Mouse (Mus musculus): ENCODE results near the gene Slc7a12. TPM values are rescaled to one million over a fixed set of nuclear protein-coding genes. Genes with fewer than 3 reads are reported as not detected.

The Slc7a12 gene
- not detected in 2 replicates for polyA plus RNA-seq (2015; fragmentation: Nextera tagmentation; extraction: Ambion mirVana)

- H3K27me3 ChIP-seq = no peaks in the 10 kb centered on the region
- no peaks in the 10 kb centered on the region for H3K9me3 ChIP-seq
- H3K36me3 ChIP-seq = no peaks in the 10 kb centered on the region
- no peak within 1 kb of the TSS for H3K9ac ChIP-seq
- no peak within 1 kb of the TSS for H3K4me2 ChIP-seq
- no peak within 1 kb of the TSS for H3K27ac ChIP-seq (replicated peaks)
- H3K4me3 ChIP-seq = no peak within 1 kb of the TSS
- ATAC-seq (ENCODE audit: low FRiP score, low read depth) = no peak
- no peaks in the 10 kb centered on the region for H3K4me1 ChIP-seq (replicated peaks)
Observed at GRCm38 (mm10) chr3:14480397-14480796, at the start of gene Slc7a12. Gene Slc7a12 (plus strand): TSS chr3:14480697.

GRCm38 (mm10) chr3:14432381-14432780 lies 48.1 kb upstream of the Slc7a12 start:
- WGBS = 96% methylated on average over 1 of the region's 1 CpGs
- Histone ChIP-seq H3K27me3 (no peaks in the 10 kb centered on the region), H3K9ac (no peak overlapping the region), H3K4me2 (no peak overlapping the region), H3K4me3 (no peak overlapping the region), H3K36me3 (no peaks in the 10 kb centered on the region), H3K4me1 (replicated peaks) (no peaks in the 10 kb centered on the region), H3K9me3 (no peaks in the 10 kb centered on the region), H3K27ac (replicated peaks) (no peak overlapping the region)
- no peak for ATAC-seq (ENCODE audit: low FRiP score, low read depth)

- H3K27me3 ChIP-seq = no peaks in the 10 kb centered on the region
- H3K27ac ChIP-seq (replicated peaks) = no peak overlapping the region
- no peaks in the 10 kb centered on the region for H3K36me3 ChIP-seq
- H3K9me3 ChIP-seq = no peaks in the 10 kb centered on the region
- H3K4me2 ChIP-seq = no peak overlapping the region
- 88% methylated on average over 4 of the region's 4 CpGs for WGBS
- no peak overlapping the region for H3K4me3 ChIP-seq
- no peak for ATAC-seq (ENCODE audit: low FRiP score, low read depth)
- H3K9ac ChIP-seq = no peak overlapping the region
- H3K4me1 ChIP-seq (replicated peaks) = no peaks in the 10 kb centered on the region
Observed at GRCm38 (mm10) chr3:14446015-14446414, 34.5 kb upstream of the Slc7a12 start.

DNA sequence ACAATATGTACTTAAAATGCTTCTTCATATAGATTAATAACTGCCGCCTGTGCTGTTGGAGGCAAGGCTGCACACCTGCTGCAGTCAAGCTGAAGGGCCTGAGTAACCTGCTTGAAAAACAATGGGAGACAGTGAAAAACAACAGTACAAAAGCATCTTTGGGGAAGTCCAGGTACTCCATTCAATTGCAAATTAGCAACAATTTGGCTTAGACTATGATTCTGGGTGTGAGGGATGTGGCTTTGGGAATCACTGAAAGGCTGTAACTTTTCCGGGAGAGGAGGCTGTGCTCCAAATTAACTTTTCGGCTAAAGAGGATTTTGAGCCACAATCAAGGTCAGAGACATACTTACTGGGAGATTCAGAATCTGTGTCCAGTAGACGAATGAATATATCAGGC lies 33.8 kb upstream of the Slc7a12 start:
- Histone ChIP-seq H3K4me2 (no peak overlapping the region), H3K9ac (no peak overlapping the region), H3K4me3 (no peak overlapping the region), H3K9me3 (no peaks in the 10 kb centered on the region), H3K4me1 (replicated peaks) (no peaks in the 10 kb centered on the region), H3K27me3 (no peaks in the 10 kb centered on the region), H3K36me3 (no peaks in the 10 kb centered on the region), H3K27ac (replicated peaks) (no peak overlapping the region)
- no peak for ATAC-seq (ENCODE audit: low FRiP score, low read depth)
- WGBS = 91% methylated on average over 4 of the region's 4 CpGs

Other genes starting within 250 kb of the Slc7a12 start
- gene 1810022K09Rik, start 130.6 kb downstream of the Slc7a12 start, polyA plus RNA-seq (2015; fragmentation: Nextera tagmentation; extraction: Ambion mirVana) = 325 and 375 TPM in 2 replicates
- 1.9 and 2.3 TPM in 2 replicates for gene Car13, start 161.0 kb downstream of the Slc7a12 start, polyA plus RNA-seq (2015; fragmentation: Nextera tagmentation; extraction: Ambion mirVana)

Data from hindbrain, embryonic 15.5 days (tissue).